Mouse (Mus musculus) olfactory bulb, adult 2 months (tissue): ENCODE data around the gene Reep1. TPM values are rescaled to one million over a fixed set of nuclear protein-coding genes. Genes with fewer than 3 reads are reported as not detected.
"Not testable (repeated sequence)": the region's sequence is repeated elsewhere in the genome, so short reads cannot be mapped to it uniquely, and the experiment has no call there.

Experiments
- H3K27ac ChIP-seq: fragments of 200-500 bp; 2 replicates; pipeline ENCODE4 v1.5.1; 2012; ENCODE audit warnings: low read depth, low read length; ENCODE audit not compliant: insufficient read depth
- H3K4me1 ChIP-seq: fragments of 200-500 bp; 2 replicates; pipeline ENCODE4 v1.6.1; 2012; ENCODE audit warnings: low read length; ENCODE audit not compliant: control insufficient read depth, insufficient read depth
- H3K4me3 ChIP-seq: fragments of 200-500 bp; 2 replicates; pipeline ENCODE4 v1.5.1; 2012; ENCODE audit warnings: mild to moderate bottlenecking, low read depth, low read length, moderate library complexity; ENCODE audit not compliant: insufficient read depth
- CTCF ChIP-seq: fragments of 200-500 bp; IDR thresholded peaks from 2 replicates; pipeline ENCODE4 v1.5.1; 2012; ENCODE audit warnings: low read depth, mild to moderate bottlenecking, low read length, moderate library complexity; ENCODE audit not compliant: insufficient read depth
- POLR2A ChIP-seq: fragments of 200-500 bp; IDR thresholded peaks from 2 replicates; pipeline ENCODE4 v1.6.1; 2012; ENCODE audit warnings: mild to moderate bottlenecking, low read depth, low read length, moderate library complexity; ENCODE audit not compliant: insufficient read depth
- WGBS: fragments of 180-500 bp; shearing (Covaris S2); methylation state at CpG from one replicate; pipeline ENCODE4 v1.1.7; 2018; 5-methylcytosine and 5-hydroxymethylcytosine counted together
- polyA plus RNA-seq: library from polyadenylated mRNA; stranded (reverse); fragments of >200 nt; gene quantifications from 2 replicates; pipeline ENCODE4 v1.2.4, GENCODE M21; 2012; ENCODE audit warnings: low replicate concordance; ENCODE audit not compliant: missing spikeins, insufficient read depth, insufficient read length

The Reep1 gene
- polyA plus RNA-seq, 1 experiment, result not detected

GRCm38 (mm10) chr6:71836811-71837210 is 129.4 kb downstream of the Reep1 start:
- Histone ChIP-seq H3K27ac (no peak overlapping the region), H3K4me3 (no peak overlapping the region), H3K4me1 (no peaks in the 10 kb centered on the region; the same call in 1 of the 2 replicates)
- 61% methylated on average over 2 of the region's 2 CpGs for WGBS
- TF ChIP-seq CTCF (no peak), POLR2A (no peak)

GRCm38 (mm10) chr6:71839815-71840214 is 132.5 kb downstream of the Reep1 start:
- Histone ChIP-seq H3K4me3 (no peak overlapping the region), H3K4me1 (no peaks in the 10 kb centered on the region; the same call in 1 of the 2 replicates), H3K27ac (no peak overlapping the region)
- TF ChIP-seq CTCF, result no peak
- TF ChIP-seq POLR2A, result no peak

- TF ChIP-seq CTCF (no peak), POLR2A (no peak)
- no peaks in the 10 kb centered on the region; the same call in 1 of the 2 replicates for H3K4me1 ChIP-seq
- H3K27ac ChIP-seq, result no peak overlapping the region
- 95% methylated on average over 1 of the region's 1 CpGs for WGBS
- no peak overlapping the region for H3K4me3 ChIP-seq
Measured at GRCm38 (mm10) chr6:71840597-71841290, 133.4 kb downstream of the Reep1 start.

- not testable (repeated sequence) for H3K4me3 ChIP-seq, H3K27ac ChIP-seq, H3K4me1 ChIP-seq
- WGBS, result 97% methylated on average over 6 of the region's 6 CpGs
Measured at GRCm38 (mm10) chr6:71846906-71847305, 139.5 kb downstream of the Reep1 start.

Other genes with a start within 250 kb of the Reep1 start
- gene Rnf103, start 213.7 kb upstream of the Reep1 start, polyA plus RNA-seq, result not detected in 2 replicates
- gene Chmp3, start 163.8 kb upstream of the Reep1 start, polyA plus RNA-seq, result not detected in 2 replicates
- 130 TPM in 1 of 2 replicates, not detected in the other for gene Kdm3a, start 74.6 kb upstream of the Reep1 start, polyA plus RNA-seq
- not detected in 2 replicates for gene Mrpl35, start 119.4 kb downstream of the Reep1 start, polyA plus RNA-seq
- gene Immt, start 123.8 kb downstream of the Reep1 start, polyA plus RNA-seq, result not detected in 2 replicates
- not detected in 2 replicates for gene Ptcd3, start 201.2 kb downstream of the Reep1 start, polyA plus RNA-seq
- not detected in 2 replicates for gene Polr1a, start 201.5 kb downstream of the Reep1 start, polyA plus RNA-seq